Mouse (Mus musculus) embryonic facial prominence, embryonic 11.5 days (tissue): Measurements from ENCODE around the gene Dmrt1. TPM values are rescaled to one million over a fixed set of nuclear protein-coding genes. Genes with fewer than 3 reads are reported as not detected.

Experiments
- ATAC-seq: fragments of 200-750 bp; cut with Nextera tagmentation; replicated peaks from 2 replicates; pipeline ENCODE4 v1.8.0; 2017; ENCODE audit warnings: low read depth; ENCODE audit not compliant: insufficient number of reproducible peaks, low FRiP score, low TSS enrichment
- DNase-seq: peaks from one replicate; pipeline ENCODE4 v3.0.0-alpha.2; 2015; ENCODE audit warnings: low spot score
- H3K27ac ChIP-seq: fragments of 300-500 bp; sonication (generic); replicated peaks from 2 replicates; pipeline ENCODE4 v1.5.1; 2014; ENCODE audit warnings: mild to moderate bottlenecking, low read depth, low read length, control low read depth
- H3K27me3 ChIP-seq: fragments of 300-500 bp; sonication (generic); 2 replicates; pipeline ENCODE4 v1.6.1; 2014; ENCODE audit warnings: mild to moderate bottlenecking, low read length, moderate library complexity, mixed read lengths; ENCODE audit not compliant: control insufficient read depth, insufficient read depth
- H3K36me3 ChIP-seq: fragments of 300-500 bp; sonication (generic); replicated peaks from 2 replicates; pipeline ENCODE4 v1.6.1; 2014; ENCODE audit warnings: low read depth, mild to moderate bottlenecking, low read length, moderate library complexity, mixed read lengths; ENCODE audit not compliant: control insufficient read depth, insufficient read depth
- H3K4me1 ChIP-seq: fragments of 300-500 bp; sonication (generic); 2 replicates; pipeline ENCODE4 v1.6.1; 2014; ENCODE audit warnings: low read length, mixed read lengths; ENCODE audit not compliant: control insufficient read depth, insufficient read depth
- H3K4me2 ChIP-seq: fragments of 300-500 bp; sonication (generic); 2 replicates; pipeline ENCODE4 v1.6.1; 2014; ENCODE audit warnings: low read depth, mild to moderate bottlenecking, control low read depth, low read length, moderate library complexity
- H3K4me3 ChIP-seq: fragments of 300-500 bp; sonication (generic); 2 replicates; pipeline ENCODE4 v1.5.1; 2014; ENCODE audit warnings: low read depth, low read length, control low read depth
- H3K9ac ChIP-seq: fragments of 300-500 bp; sonication (generic); replicated peaks from 2 replicates; pipeline ENCODE4 v1.6.1; 2014; ENCODE audit warnings: mild to moderate bottlenecking, control low read depth, low read length
- H3K9me3 ChIP-seq: fragments of 300-500 bp; sonication (generic); replicated peaks from 2 replicates; pipeline ENCODE4 v1.6.1; 2016; ENCODE audit warnings: mild to moderate bottlenecking, low read length, inconsistent platforms, mixed read lengths; ENCODE audit not compliant: control insufficient read depth
- WGBS: fragments of 180-500 bp; shearing (Covaris S2); extraction: QIAGEN DNeasy Blood & Tissue Kit; methylation state at CpG from one replicate; pipeline ENCODE4 v1.1.7; 2014; 5-methylcytosine and 5-hydroxymethylcytosine counted together
- polyA plus RNA-seq: library from polyadenylated mRNA; unstranded; fragments of >200 nt; fragmentation: Nextera tagmentation; extraction: Ambion mirVana; gene quantifications from 2 replicates; pipeline ENCODE4 v1.2.1, GENCODE M21; 2014

Gene Dmrt1
- polyA plus RNA-seq, 1 experiment from 2014 or later: 0.11 TPM

GRCm38 (mm10) chr19:25487350-25487749, 18.1 kb upstream of the Dmrt1 start:
- H3K9me3 ChIP-seq: no peaks in the 10 kb centered on the region
- H3K9ac ChIP-seq: no peak overlapping the region
- peak; percentile 21 for DNase-seq
- H3K36me3 ChIP-seq: no peaks in the 10 kb centered on the region
- no peak overlapping the region for H3K4me3 ChIP-seq
- no peak overlapping the region for H3K4me2 ChIP-seq
- no peaks in the 10 kb centered on the region for H3K4me1 ChIP-seq
- WGBS: 21% methylated on average over 1 of the region's 1 CpGs
- H3K27me3 ChIP-seq: no peaks in the 10 kb centered on the region; the same call in 1 of the 2 replicates
- no peak overlapping the region for H3K27ac ChIP-seq
- ATAC-seq: no peak

- Histone ChIP-seq H3K4me3 (no peak overlapping the region), H3K27ac (no peak overlapping the region), H3K9me3 (no peaks in the 10 kb centered on the region), H3K4me2 (no peak overlapping the region), H3K36me3 (no peaks in the 10 kb centered on the region), H3K9ac (no peak overlapping the region), H3K4me1 (no peaks in the 10 kb centered on the region), H3K27me3 (no peaks in the 10 kb centered on the region; the same call in 1 of the 2 replicates)
- DNase-seq: no peak
- WGBS: 9% methylated on average over 2 of the region's 2 CpGs
- ATAC-seq: no peak
These were observed 16.9 kb upstream of the Dmrt1 start for GRCm38 (mm10) chr19:25488546-25488945.

GRCm38 (mm10) chr19:25489546-25489945, 15.9 kb upstream of the Dmrt1 start:
- Histone ChIP-seq H3K4me2 (no peak overlapping the region), H3K9ac (no peak overlapping the region), H3K9me3 (no peaks in the 10 kb centered on the region), H3K36me3 (no peaks in the 10 kb centered on the region), H3K4me1 (no peaks in the 10 kb centered on the region), H3K27ac (no peak overlapping the region), H3K4me3 (no peak overlapping the region), H3K27me3 (no peaks in the 10 kb centered on the region; the same call in 1 of the 2 replicates)
- no peak for DNase-seq
- 28% methylated on average over 2 of the region's 2 CpGs for WGBS
- ATAC-seq: no peak

- 64% methylated on average over 6 of the region's 6 CpGs for WGBS
- no peak overlapping the region for H3K27ac ChIP-seq
- H3K4me3 ChIP-seq: no peak overlapping the region
- no peak for DNase-seq
- no peak for ATAC-seq
- no peaks in the 10 kb centered on the region for H3K9me3 ChIP-seq
- H3K4me1 ChIP-seq: no peaks in the 10 kb centered on the region
- H3K4me2 ChIP-seq: no peak overlapping the region
- H3K36me3 ChIP-seq: no peaks in the 10 kb centered on the region
- no peak overlapping the region for H3K9ac ChIP-seq
- no peaks in the 10 kb centered on the region for H3K27me3 ChIP-seq
These were observed 8.0 kb upstream of the Dmrt1 start for GRCm38 (mm10) chr19:25497434-25497833.

- Histone ChIP-seq H3K9ac (no peak overlapping the region), H3K4me1 (peaks cover 8% of the 10 kb centered on the region; the same call in 1 of the 2 replicates), H3K4me2 (no peak overlapping the region), H3K9me3 (no peaks in the 10 kb centered on the region), H3K4me3 (no peak overlapping the region), H3K27me3 (peaks cover 55% of the 10 kb centered on the region), H3K27ac (no peak overlapping the region), H3K36me3 (no peaks in the 10 kb centered on the region)
- DNase-seq: no peak
- no peak for ATAC-seq
- WGBS: 30% methylated on average over 10 of the region's 10 CpGs
These were observed 540 bp upstream of the Dmrt1 start for GRCm38 (mm10) chr19:25504878-25505277.

GRCm38 (mm10) chr19:25506616-25507015, 1.2 kb downstream of the Dmrt1 start:
- Histone ChIP-seq H3K27ac (no peak overlapping the region), H3K4me1 (peaks cover 8% of the 10 kb centered on the region; the same call in 1 of the 2 replicates), H3K9me3 (no peaks in the 10 kb centered on the region), H3K27me3 (peaks cover 59% of the 10 kb centered on the region), H3K4me2 (no peak overlapping the region), H3K4me3 (no peak overlapping the region), H3K36me3 (no peaks in the 10 kb centered on the region), H3K9ac (no peak overlapping the region)
- 2% methylated on average over 23 of the region's 23 CpGs for WGBS
- ATAC-seq (no peak), DNase-seq (peak; percentile 43)

GRCm38 (mm10) chr19:25514986-25515530, 9.6 kb downstream of the Dmrt1 start:
- H3K4me3 ChIP-seq: no peak overlapping the region
- H3K9ac ChIP-seq: no peak overlapping the region
- DNase-seq: no peak
- 37% methylated on average over 12 of the region's 12 CpGs for WGBS
- no peak overlapping the region for H3K4me2 ChIP-seq
- H3K36me3 ChIP-seq: no peaks in the 10 kb centered on the region
- H3K9me3 ChIP-seq: no peaks in the 10 kb centered on the region
- H3K4me1 ChIP-seq: no peaks in the 10 kb centered on the region
- peaks cover 3% of the 10 kb centered on the region; the same call in 1 of the 2 replicates for H3K27me3 ChIP-seq
- ATAC-seq: no peak
- no peak overlapping the region for H3K27ac ChIP-seq

GRCm38 (mm10) chr19:25524156-25524555, 18.7 kb downstream of the Dmrt1 start:
- no peak for ATAC-seq

More at GRCm38 (mm10) chr19:25524156-25524555, 18.7 kb downstream of the Dmrt1 start:
- Histone ChIP-seq H3K4me1 (no peaks in the 10 kb centered on the region), H3K9me3 (no peaks in the 10 kb centered on the region), H3K4me2 (no peak overlapping the region), H3K9ac (no peak overlapping the region), H3K27me3 (no peaks in the 10 kb centered on the region), H3K27ac (no peak overlapping the region), H3K4me3 (no peak overlapping the region), H3K36me3 (no peaks in the 10 kb centered on the region)
- 63% methylated on average over 6 of the region's 6 CpGs for WGBS
- DNase-seq: no peak
